Comparison of ENCODE assay signal across 27 mouse cellular contexts in genomic region chr9:50681727-50682126, GRCm38 (mm10). TPM values are rescaled to one million over a fixed set of nuclear protein-coding genes. Genes with fewer than 3 reads are reported as not detected.
DNase-seq lines count a peak whose midpoint lies in the region; ATAC-seq lines count a peak whose summit lies in the region.
"Had no signal": no experiment of that assay in that cellular context is flagged by ENCODE, and none has a peak within 500 bp of the region (broad histone marks: within the 10 kb centered on the region; RNA-seq: fewer than 3 reads in every experiment).

No protein-coding gene starts in this region.

- H3K27ac ChIP-seq in forebrain, embryonic 11.5 days (ENCODE audit: low read depth, low read length), result no peak overlapping the region
- no peak overlapping the region for H3K27ac ChIP-seq in forebrain, embryonic 10.5 days
- H3K27ac ChIP-seq: embryonic facial prominence, embryonic 10.5 days; embryonic facial prominence, embryonic 12.5 days; forebrain, embryonic 13.5 days; forebrain, embryonic 15.5 days had no signal

- no peaks in the 10 kb centered on the region for H3K9me3 ChIP-seq in forebrain, embryonic 11.5 days (ENCODE audit: control insufficient read depth, low read length)
- H3K9me3 ChIP-seq in forebrain, embryonic 10.5 days, result no peaks in the 10 kb centered on the region
- H3K9me3 ChIP-seq: embryonic facial prominence, embryonic 10.5 days; embryonic facial prominence, embryonic 12.5 days; forebrain, embryonic 13.5 days; forebrain, embryonic 15.5 days; G1E had no signal

- peak; percentile 40 for DNase-seq in forebrain, embryonic 11.5 days (ENCODE audit: low spot score)
- DNase-seq in forebrain, embryonic 10.5 days (ENCODE audit: extremely low spot score, low spot score), result no peak
- DNase-seq in urinary bladder, postnatal 4 days (ENCODE audit: low spot score in 2 of 2), result no peak
- no peak for DNase-seq in right cerebral cortex, postnatal 4 days
- DNase-seq: adrenal gland, adult 8-10 months; adrenal gland, postnatal 14 days; adrenal gland, postnatal 36 days; B cell, adult 2 months; cerebellum, adult 11 months; cerebellum, adult 18-20 months; cerebellum, adult 8-10 months; cerebellum, adult 9-11 months; cerebellum, postnatal 14 days; cerebellum, postnatal 36 days; forebrain, postnatal 0 days had no signal

- H3K36me3 ChIP-seq in forebrain, embryonic 11.5 days (ENCODE audit: control insufficient read depth, insufficient read depth, low read length), result no peaks in the 10 kb centered on the region; the same call in 1 of the 2 replicates
- H3K36me3 ChIP-seq in forebrain, embryonic 10.5 days (replicated peaks), result peaks cover 72% of the 10 kb centered on the region
- H3K36me3 ChIP-seq: G1E had no signal

- no peak overlapping the region for H3K4me2 ChIP-seq in forebrain, embryonic 11.5 days (ENCODE audit: low read depth, low read length, severe bottlenecking)
- H3K4me2 ChIP-seq: embryonic facial prominence, embryonic 12.5 days; forebrain, embryonic 13.5 days; forebrain, embryonic 15.5 days had no signal

- no peaks in the 10 kb centered on the region for H3K4me1 ChIP-seq in forebrain, embryonic 11.5 days (replicated peaks; ENCODE audit: control insufficient read depth, insufficient read depth, low read length)
- H3K4me1 ChIP-seq in forebrain, embryonic 10.5 days, result no peaks in the 10 kb centered on the region
- H3K4me1 ChIP-seq: embryonic facial prominence, embryonic 10.5 days; embryonic facial prominence, embryonic 12.5 days; forebrain, embryonic 13.5 days; forebrain, embryonic 15.5 days had no signal

- H3K4me3 ChIP-seq in forebrain, embryonic 11.5 days (ENCODE audit: low read depth, low read length), result no peak overlapping the region
- H3K4me3 ChIP-seq in forebrain, embryonic 10.5 days, result no peak overlapping the region
- H3K4me3 ChIP-seq: embryonic facial prominence, embryonic 10.5 days; embryonic facial prominence, embryonic 12.5 days; forebrain, embryonic 13.5 days; forebrain, embryonic 15.5 days had no signal

- no peaks in the 10 kb centered on the region for H3K27me3 ChIP-seq in forebrain, embryonic 11.5 days (ENCODE audit: control insufficient read depth, insufficient read depth, low read length)
- no peaks in the 10 kb centered on the region for H3K27me3 ChIP-seq in forebrain, embryonic 10.5 days (ENCODE audit: poor library complexity, severe bottlenecking)
- H3K27me3 ChIP-seq: CH12.LX; embryonic facial prominence, embryonic 12.5 days; forebrain, embryonic 13.5 days; forebrain, embryonic 15.5 days; Patski had no signal

- no peak overlapping the region for H3K9ac ChIP-seq in forebrain, embryonic 11.5 days (ENCODE audit: low read length)
- H3K9ac ChIP-seq: embryonic facial prominence, embryonic 12.5 days; forebrain, embryonic 13.5 days; forebrain, embryonic 15.5 days; forebrain, postnatal 0 days had no signal

- 73% methylated on average over 7 of the region's 7 CpGs for WGBS in forebrain, embryonic 11.5 days
- 70% methylated on average over 7 of the region's 7 CpGs for WGBS in forebrain, embryonic 10.5 days

- no peak for ATAC-seq in forebrain, embryonic 11.5 days (replicated peaks; ENCODE audit: low FRiP score)
- 0 out of 2 replicates have a peak, but pooled peaks have one; percentile 18 for ATAC-seq in common myeloid progenitor, adult 5-6 weeks (replicated peaks; ENCODE audit: low read depth, poor library complexity, severe bottlenecking)
- ATAC-seq in megakaryocyte, adult 5-6 weeks (ENCODE audit: poor library complexity, severe bottlenecking), result peak; percentile 56; the same call in 1 of the 2 replicates
- ATAC-seq in monocyte, adult 5-6 weeks (replicated peaks; ENCODE audit: insufficient number of reproducible peaks, low FRiP score, low TSS enrichment, poor library complexity, severe bottlenecking), result 0 out of 2 replicates have a peak, but pooled peaks have one; percentile 35
- ATAC-seq: activated CD4-positive, CD25-positive, alpha-beta regulatory T cell, adult 4 months; CD4-positive, CD25-positive, alpha-beta regulatory T cell, adult 4 months; forebrain, embryonic 13.5 days; forebrain, embryonic 15.5 days; forebrain, postnatal 0 days; Patski had no signal

RNA-seq across cellular contexts. Expression of gene Dlat, which starts 22.1 kb away (rescaled TPM):
- polyA plus RNA-seq in forebrain, embryonic 11.5 days (2014; fragmentation: Nextera tagmentation; extraction: Ambion mirVana), result 53.2 and 57.7 TPM in 2 replicates
- polyA plus RNA-seq in forebrain, embryonic 10.5 days (2016; fragmentation: Nextera tagmentation; extraction: Ambion mirVana), result 54.0 and 59.0 TPM in 2 replicates
- total RNA-seq in common myeloid progenitor, adult 5-6 weeks (2017), result 37.5 and 49.9 TPM in 2 replicates
- total RNA-seq in megakaryocyte, adult 5-6 weeks (2015), result 27.6 and 28.5 TPM in 2 replicates
- total RNA-seq in megakaryocyte, adult 5-6 weeks (2017), result 21.7 and 34.4 TPM in 2 replicates
- 19.0 to 26.5 TPM (median 26.5 TPM) in 3 replicates for total RNA-seq in monocyte, adult 5-6 weeks (2017)

RNA-seq across cellular contexts. Expression of gene Dixdc1, which starts 57.6 kb away (rescaled TPM):
- polyA plus RNA-seq in forebrain, embryonic 11.5 days (2014; fragmentation: Nextera tagmentation; extraction: Ambion mirVana), result 18.1 and 19.5 TPM in 2 replicates
- 22.2 and 23.0 TPM in 2 replicates for polyA plus RNA-seq in forebrain, embryonic 10.5 days (2016; fragmentation: Nextera tagmentation; extraction: Ambion mirVana)
- total RNA-seq in common myeloid progenitor, adult 5-6 weeks (2017), result not detected in 2 replicates
- total RNA-seq in megakaryocyte, adult 5-6 weeks (2015), result not detected in 2 replicates
- total RNA-seq in megakaryocyte, adult 5-6 weeks (2017), result not detected in 2 replicates
- total RNA-seq in monocyte, adult 5-6 weeks (2017), result 0.39 to 0.57 TPM in 2 of 3 replicates, not detected in the other
- polyA plus RNA-seq: G1E had no signal
